ENCODE assay signal across 23 mouse cellular contexts in genomic region chr11:97832001-97832400, GRCm38 (mm10). TPM values are rescaled to one million over a fixed set of nuclear protein-coding genes. Genes with fewer than 3 reads are reported as not detected.
DNase-seq lines count a peak whose midpoint lies in the region; ATAC-seq and TF ChIP-seq lines count a peak whose summit lies in the region.
"Had no signal": no experiment of that assay in that cellular context is flagged by ENCODE, and none has a peak within 500 bp of the region (broad histone marks: within the 10 kb centered on the region; RNA-seq: fewer than 3 reads in every experiment).

No protein-coding gene starts in this region.

- H3K4me1 ChIP-seq in liver, embryonic 11.5 days (replicated peaks; ENCODE audit: control insufficient read depth, insufficient read depth, low read length): 0 out of 2 replicates have a peak, but pooled peaks cover 2% of the 10 kb centered on the region
- peaks cover 9% of the 10 kb centered on the region; the same call in 1 of the 2 replicates for H3K4me1 ChIP-seq in liver, postnatal 0 days (ENCODE audit: insufficient read depth)
- no peaks in the 10 kb centered on the region for H3K4me1 ChIP-seq in stomach, postnatal 0 days (replicated peaks; ENCODE audit: control insufficient read depth, insufficient read depth)
- H3K4me1 ChIP-seq: embryonic facial prominence, embryonic 13.5 days; hindbrain, embryonic 15.5 days; limb, embryonic 13.5 days had no signal

- TF ChIP-seq CTCF in liver, postnatal 0 days (IDR thresholded peaks at IDR 0.05; ENCODE audit: low read depth): no peak
- no peak for TF ChIP-seq CTCF in stomach, postnatal 0 days (IDR thresholded peaks at IDR 0.05; ENCODE audit: low read depth)

- H3K4me3 ChIP-seq in liver, embryonic 11.5 days (ENCODE audit: low read depth, low read length): no peak overlapping the region
- H3K4me3 ChIP-seq in liver, postnatal 0 days (ENCODE audit: low read depth, low read length): no peak overlapping the region
- no peak overlapping the region for H3K4me3 ChIP-seq in stomach, postnatal 0 days (ENCODE audit: low read depth, low read length)
- H3K4me3 ChIP-seq: embryonic facial prominence, embryonic 13.5 days; hindbrain, embryonic 15.5 days; limb, embryonic 13.5 days had no signal

- no peaks in the 10 kb centered on the region for H3K9me3 ChIP-seq in liver, embryonic 11.5 days (ENCODE audit: control insufficient read depth, low read length)
- no peaks in the 10 kb centered on the region for H3K9me3 ChIP-seq in liver, postnatal 0 days (ENCODE audit: low read length)
- H3K9me3 ChIP-seq in stomach, postnatal 0 days (ENCODE audit: control insufficient read depth, low read length): no peaks in the 10 kb centered on the region
- H3K9me3 ChIP-seq: embryonic facial prominence, embryonic 13.5 days; hindbrain, embryonic 15.5 days; limb, embryonic 13.5 days had no signal

- peak; percentile 12 to 53 for DNase-seq in adrenal gland, adult (ENCODE audit: inconsistent age in 2 of 2, low spot score in 1 of 2)
- no peak for DNase-seq in adrenal gland, postnatal 36 days
- DNase-seq in heart, adult 18-20 months: peak; percentile 56 to 69
- no peak for DNase-seq in heart, adult 8-10 months (ENCODE audit: low spot score)
- peak; percentile 29 for DNase-seq in liver, embryonic 11.5 days (ENCODE audit: low spot score)
- no peak for DNase-seq in liver, postnatal 0 days
- no peak for DNase-seq in stomach, postnatal 0 days (ENCODE audit: low spot score)
- DNase-seq in cerebellum, adult 9-10 months: no peak
- DNase-seq: adrenal gland, adult 2 months; cerebellum, adult 9-11 months; kidney, postnatal 14 days; thymus, adult 2 months had no signal

- no peak for TF ChIP-seq EP300 in liver, postnatal 0 days (IDR thresholded peaks at IDR 0.05; ENCODE audit: low read depth)
- no peak for TF ChIP-seq EP300 in stomach, postnatal 0 days (optimal IDR thresholded peaks at IDR 0.05)

- H3K36me3 ChIP-seq in liver, embryonic 11.5 days (ENCODE audit: control insufficient read depth, insufficient read depth, low read length): peaks cover 11% of the 10 kb centered on the region
- peaks cover 49% of the 10 kb centered on the region for H3K36me3 ChIP-seq in liver, postnatal 0 days (replicated peaks; ENCODE audit: insufficient read depth, low read length)
- peaks cover 23% of the 10 kb centered on the region for H3K36me3 ChIP-seq in stomach, postnatal 0 days (ENCODE audit: control insufficient read depth, insufficient read depth, low read length)

- no peak for ATAC-seq in liver, embryonic 11.5 days (replicated peaks; ENCODE audit: low FRiP score)
- ATAC-seq in liver, postnatal 0 days: no peak
- peak; percentile 24; the same call in 1 of the 2 replicates for ATAC-seq in stomach, postnatal 0 days (ENCODE audit: low FRiP score, low TSS enrichment)
- ATAC-seq: CD4-positive, CD25-positive, alpha-beta regulatory T cell, adult 4 months; forebrain, embryonic 16.5 days; intestine, postnatal 0 days; midbrain, embryonic 16.5 days had no signal

- WGBS in liver, embryonic 11.5 days: 88% methylated on average over 11 of the region's 11 CpGs
- 77% methylated on average over 11 of the region's 11 CpGs for WGBS in liver, postnatal 0 days (ENCODE audit: insufficient replicate concordance)
- WGBS in stomach, postnatal 0 days: 75% methylated on average over 11 of the region's 11 CpGs

- H3K4me2 ChIP-seq in liver, embryonic 11.5 days: no peak overlapping the region
- H3K4me2 ChIP-seq in liver, postnatal 0 days (ENCODE audit: low read depth, low read length): no peak overlapping the region
- H3K4me2 ChIP-seq in stomach, postnatal 0 days (replicated peaks; ENCODE audit: low read depth): no peak overlapping the region
- H3K4me2 ChIP-seq: embryonic facial prominence, embryonic 13.5 days; hindbrain, embryonic 15.5 days; limb, embryonic 13.5 days had no signal

- no peak overlapping the region for H3K9ac ChIP-seq in liver, embryonic 11.5 days (ENCODE audit: low read depth, low read length)
- no peak overlapping the region for H3K9ac ChIP-seq in liver, postnatal 0 days (replicated peaks)
- no peak overlapping the region for H3K9ac ChIP-seq in stomach, postnatal 0 days (ENCODE audit: low read length)
- H3K9ac ChIP-seq: embryonic facial prominence, embryonic 13.5 days; hindbrain, embryonic 15.5 days; limb, embryonic 13.5 days had no signal

- H3K27me3 ChIP-seq in liver, embryonic 11.5 days (replicated peaks; ENCODE audit: control insufficient read depth, insufficient read depth, low read length): no peaks in the 10 kb centered on the region
- H3K27me3 ChIP-seq in liver, postnatal 0 days (ENCODE audit: insufficient read depth, low read length): no peaks in the 10 kb centered on the region
- no peaks in the 10 kb centered on the region for H3K27me3 ChIP-seq in stomach, postnatal 0 days (ENCODE audit: control insufficient read depth, insufficient read depth, low read length)
- H3K27me3 ChIP-seq: embryonic facial prominence, embryonic 13.5 days; hindbrain, embryonic 15.5 days; limb, embryonic 13.5 days had no signal

- no peak overlapping the region for H3K27ac ChIP-seq in liver, embryonic 11.5 days (ENCODE audit: low read depth, low read length)
- no peak overlapping the region for H3K27ac ChIP-seq in liver, postnatal 0 days (ENCODE audit: low read depth)
- no peak overlapping the region for H3K27ac ChIP-seq in stomach, postnatal 0 days (replicated peaks)
- H3K27ac ChIP-seq: embryonic facial prominence, embryonic 13.5 days; hindbrain, embryonic 15.5 days; limb, embryonic 13.5 days had no signal

RNA-seq across cellular contexts. Expression of gene B230217C12Rik, which starts 8.6 kb away (rescaled TPM):
- total RNA-seq in adrenal gland, postnatal 36 days (2021): 1 to 10 TPM; 2.8 to 3.6 TPM
- total RNA-seq in heart, adult 18-20 months (2021): under 1 TPM; 0.51 to 0.55 TPM
- 1 to 10 TPM in 1 of 4 experiments, under 1 TPM in 3; 0.22 to 1.7 (median 0.51) TPM for total RNA-seq in heart, adult 8-10 months (2022)
- polyA plus RNA-seq in liver, embryonic 11.5 days (2014; fragmentation: Nextera tagmentation; extraction: Ambion mirVana): 3.7 and 5.4 TPM in 2 replicates
- 0.25 and 0.28 TPM in 2 replicates for polyA plus RNA-seq in liver, postnatal 0 days (2015; fragmentation: Nextera tagmentation; extraction: Ambion mirVana)
- polyA plus RNA-seq in stomach, postnatal 0 days (2015; fragmentation: Nextera tagmentation; extraction: Ambion mirVana): 1.1 and 1.9 TPM in 2 replicates
- total RNA-seq: MEL had no signal

RNA-seq across cellular contexts. Expression of gene Lasp1, which starts 33.2 kb away (rescaled TPM):
- total RNA-seq in adrenal gland, postnatal 36 days (2021): 100 to 1,000 TPM; 103 to 128 TPM
- total RNA-seq in heart, adult 18-20 months (2021): 10 to 100 TPM; 34.9 to 36.6 TPM
- 10 to 100 TPM; 20.1 to 32.0 (median 25.8) TPM for total RNA-seq in heart, adult 8-10 months (2022)
- polyA plus RNA-seq in liver, embryonic 11.5 days (2014; fragmentation: Nextera tagmentation; extraction: Ambion mirVana): 54.7 and 55.3 TPM in 2 replicates
- 30.0 and 32.2 TPM in 2 replicates for polyA plus RNA-seq in liver, postnatal 0 days (2015; fragmentation: Nextera tagmentation; extraction: Ambion mirVana)
- 84.0 and 90.1 TPM in 2 replicates for polyA plus RNA-seq in stomach, postnatal 0 days (2015; fragmentation: Nextera tagmentation; extraction: Ambion mirVana)

RNA-seq across cellular contexts. Expression of gene Rpl23, which starts 49.8 kb away (rescaled TPM):
- total RNA-seq in adrenal gland, postnatal 36 days (2021): 100 to 1,000 TPM; 851 to 921 TPM
- total RNA-seq in heart, adult 18-20 months (2021): 100 to 1,000 TPM; 505 to 584 TPM
- total RNA-seq in heart, adult 8-10 months (2022): 100 to 1,000 TPM; 425 to 610 (median 521) TPM
- 756 and 842 TPM in 2 replicates for polyA plus RNA-seq in liver, embryonic 11.5 days (2014; fragmentation: Nextera tagmentation; extraction: Ambion mirVana)
- 409 and 433 TPM in 2 replicates for polyA plus RNA-seq in liver, postnatal 0 days (2015; fragmentation: Nextera tagmentation; extraction: Ambion mirVana)
- polyA plus RNA-seq in stomach, postnatal 0 days (2015; fragmentation: Nextera tagmentation; extraction: Ambion mirVana): 585 and 586 TPM in 2 replicates

RNA-seq across cellular contexts. Expression of gene Fbxo47, which starts 52.0 kb away (rescaled TPM):
- total RNA-seq in adrenal gland, postnatal 36 days (2021): 1 to 10 TPM in 1 of 2 experiments, under 1 TPM in 1; 0.63 to 1.6 TPM
- total RNA-seq in heart, adult 18-20 months (2021): under 1 TPM; 0.35 to 0.75 TPM
- total RNA-seq in heart, adult 8-10 months (2022): under 1 TPM; 0.28 to 0.56 (median 0.31) TPM
- polyA plus RNA-seq in liver, embryonic 11.5 days (2014; fragmentation: Nextera tagmentation; extraction: Ambion mirVana): 1.1 TPM in 2 replicates
- polyA plus RNA-seq in liver, postnatal 0 days (2015; fragmentation: Nextera tagmentation; extraction: Ambion mirVana): 0.26 and 0.27 TPM in 2 replicates
- polyA plus RNA-seq in stomach, postnatal 0 days (2015; fragmentation: Nextera tagmentation; extraction: Ambion mirVana): 0.29 and 0.34 TPM in 2 replicates
- polyA plus RNA-seq: adrenal gland, adult 2 months; small intestine, adult 2 months had no signal

RNA-seq across cellular contexts. Expression of gene 1700001P01Rik, which starts 56.3 kb away (rescaled TPM):
- total RNA-seq in adrenal gland, postnatal 36 days (2021): not detected
- total RNA-seq in heart, adult 18-20 months (2021): not detected
- total RNA-seq in heart, adult 8-10 months (2022): not detected
- polyA plus RNA-seq in liver, embryonic 11.5 days (2014; fragmentation: Nextera tagmentation; extraction: Ambion mirVana): 0.64 TPM in 1 of 2 replicates, not detected in the other
- polyA plus RNA-seq in liver, postnatal 0 days (2015; fragmentation: Nextera tagmentation; extraction: Ambion mirVana): not detected in 2 replicates
- not detected in 2 replicates for polyA plus RNA-seq in stomach, postnatal 0 days (2015; fragmentation: Nextera tagmentation; extraction: Ambion mirVana)
- total RNA-seq: gastrocnemius, postnatal 4 days had no signal
- polyA plus RNA-seq: adrenal gland, adult 2 months; CD4-positive, CD25-positive, alpha-beta regulatory T cell, adult 4 months; heart, postnatal 0 days; intestine, postnatal 0 days; small intestine, adult 2 months had no signal

Comparison
In these comparisons a context has a peak if more than half of its experiments do, and no peak if none do; other contexts are left out.
1. DNase-seq: peak in adrenal gland, adult (2 of 2), heart, adult 18-20 months (2 of 2) and liver, embryonic 11.5 days (single experiment); none in adrenal gland, postnatal 36 days (0 of 2), heart, adult 8-10 months (single experiment), liver, postnatal 0 days (single experiment), stomach, postnatal 0 days (single experiment) and cerebellum, adult 9-10 months (single experiment).